Mouse (Mus musculus) frontal cortex, postnatal 25 days (tissue): ENCODE results near the gene Ccdc170.
"Not testable (repeated sequence)": the region's sequence is repeated elsewhere in the genome, so short reads cannot be mapped to it uniquely, and the experiment has no call there.

Experiments
- DNase-seq, 2 experiments: peaks; one replicate each; pipeline ENCODE4 v3.0.0; 2022; ENCODE audit warnings: low spot score in 2 of 2

The Ccdc170 gene

GRCm38 (mm10) chr10:4600796-4601474, 118.6 kb downstream of the Ccdc170 start:
- no peak for DNase-seq

GRCm38 (mm10) chr10:4601612-4602011, 119.3 kb downstream of the Ccdc170 start:
- not testable (repeated sequence) for DNase-seq

GRCm38 (mm10) chr10:4602466-4602865, 120.2 kb downstream of the Ccdc170 start:
- DNase-seq = no peak

- no peak for DNase-seq
Measured at GRCm38 (mm10) chr10:4604527-4605209, 122.4 kb downstream of the Ccdc170 start.

GRCm38 (mm10) chr10:4610234-4610633, 127.9 kb downstream of the Ccdc170 start:
- no peak for DNase-seq

GRCm38 (mm10) chr10:4611386-4612155, 129.3 kb downstream of the Ccdc170 start, which contains the start of gene Esr1:
Esr1 (plus strand) TSS chr10:4611593.
- DNase-seq = no peak
